Mouse (Mus musculus) embryo, embryonic 10 days (tissue): ENCODE results near the gene Neurl1b.

Experiments used
- DNase-seq: peaks from one replicate; pipeline ENCODE4 v3.0.0-alpha.2; 2015; ENCODE audit warnings: low spot score

Gene Neurl1b

GRCm38 (mm10) chr17:26494642-26495468 lies 80.2 kb downstream of the Neurl1b start:
- no peak for DNase-seq
